Mouse (Mus musculus): ENCODE measurements around the gene Klhl21. TPM values are rescaled to one million over a fixed set of nuclear protein-coding genes. Genes with fewer than 3 reads are reported as not detected.

The Klhl21 gene
- polyA plus RNA-seq, 2 experiments, result 11.0 to 18.8 TPM

DNA sequence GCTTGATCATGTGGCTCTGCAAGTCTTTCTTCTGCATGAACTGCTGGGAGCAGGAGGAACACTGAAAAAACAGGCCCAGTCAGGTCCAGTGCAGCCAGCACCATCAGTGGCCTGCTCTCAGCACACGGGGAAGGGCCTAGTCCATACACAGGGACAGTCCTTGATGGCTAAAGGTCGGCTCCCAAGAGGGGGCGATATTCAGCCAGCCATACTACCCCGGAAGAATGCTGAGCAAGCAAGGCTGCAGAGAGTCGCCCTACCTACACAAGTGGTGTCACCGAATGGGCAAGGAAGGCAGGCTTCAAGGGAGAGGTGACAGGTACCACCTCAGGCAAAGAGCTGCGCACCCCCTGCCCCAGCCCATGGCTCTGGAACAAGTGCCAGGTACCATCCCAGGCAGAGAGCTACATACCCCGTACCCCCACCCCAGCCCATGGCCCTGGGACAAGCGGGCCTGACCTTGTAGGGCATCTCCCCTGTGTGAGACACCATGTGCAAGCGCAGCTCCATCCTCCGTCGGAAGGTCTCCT is 13.0 kb downstream of the Klhl21 start:
- no peak overlapping the region for H3K4me3 ChIP-seq (replicated peaks; ENCODE audit: low read length)
- no peak for TF ChIP-seq POLR2A (IDR thresholded peaks at IDR 0.05; ENCODE audit: borderline replicate concordance, extremely low read depth, insufficient read depth, insufficient read length)
- ATAC-seq (ENCODE audit: low FRiP score, low read depth), result no peak
- H3K9ac ChIP-seq (ENCODE audit: low read depth, low read length, severe bottlenecking), result no peak overlapping the region
- H3K4me1 ChIP-seq (ENCODE audit: control insufficient read depth, insufficient read depth, low read length), result peaks cover 13% of the 10 kb centered on the region
- no peaks in the 10 kb centered on the region for H3K27me3 ChIP-seq (ENCODE audit: control insufficient read depth, insufficient read depth, low read length)
- no peak overlapping the region for H3K27ac ChIP-seq (replicated peaks; ENCODE audit: low read depth, low read length)
- DNase-seq (ENCODE audit: low spot score), result no peak
- H3K9me3 ChIP-seq (ENCODE audit: control insufficient read depth, low read length), result no peaks in the 10 kb centered on the region
- peaks cover 72% of the 10 kb centered on the region for H3K36me3 ChIP-seq (ENCODE audit: control insufficient read depth, insufficient read depth, low read length)
- 75% methylated on average over 11 of the region's 12 CpGs for WGBS
- no peak overlapping the region for H3K4me2 ChIP-seq (replicated peaks; ENCODE audit: low read depth, low read length, severe bottlenecking)

DNA sequence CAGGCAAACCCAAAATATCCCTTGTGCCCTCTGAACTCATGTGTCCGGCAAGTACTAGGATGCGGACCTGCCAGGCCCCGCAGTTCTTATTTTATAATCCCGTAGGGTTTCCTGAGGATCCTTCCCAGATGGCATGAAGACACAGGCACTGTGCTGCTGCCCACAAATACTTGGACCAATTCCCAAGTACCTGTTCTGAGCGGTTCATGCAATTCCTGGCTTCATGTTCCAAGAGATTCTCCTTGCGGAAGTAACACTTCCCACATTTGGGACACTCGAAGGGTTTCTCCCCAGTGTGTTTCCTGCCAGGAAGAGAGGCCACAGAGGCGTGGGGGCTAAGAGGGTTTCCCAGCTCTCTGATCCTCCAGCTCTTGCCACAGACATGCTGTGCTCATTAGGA is 13.9 kb downstream of the Klhl21 start:
- no peak for ATAC-seq (ENCODE audit: low FRiP score, low read depth)
- H3K4me1 ChIP-seq (ENCODE audit: control insufficient read depth, insufficient read depth, low read length), result peaks cover 16% of the 10 kb centered on the region
- H3K4me3 ChIP-seq (replicated peaks; ENCODE audit: low read length), result no peak overlapping the region
- no peak overlapping the region for H3K4me2 ChIP-seq (replicated peaks; ENCODE audit: low read depth, low read length, severe bottlenecking)
- no peak for DNase-seq (ENCODE audit: low spot score)
- no peak overlapping the region for H3K9ac ChIP-seq (ENCODE audit: low read depth, low read length, severe bottlenecking)
- no peak overlapping the region for H3K27ac ChIP-seq (replicated peaks; ENCODE audit: low read depth, low read length)
- H3K36me3 ChIP-seq (ENCODE audit: control insufficient read depth, insufficient read depth, low read length), result peaks cover 68% of the 10 kb centered on the region
- H3K27me3 ChIP-seq (ENCODE audit: control insufficient read depth, insufficient read depth, low read length), result no peaks in the 10 kb centered on the region
- WGBS, result 86% methylated on average over 8 of the region's 8 CpGs
- H3K9me3 ChIP-seq (ENCODE audit: control insufficient read depth, low read length), result no peaks in the 10 kb centered on the region
- TF ChIP-seq POLR2A (IDR thresholded peaks at IDR 0.05; ENCODE audit: borderline replicate concordance, extremely low read depth, insufficient read depth, insufficient read length), result no peak

DNA sequence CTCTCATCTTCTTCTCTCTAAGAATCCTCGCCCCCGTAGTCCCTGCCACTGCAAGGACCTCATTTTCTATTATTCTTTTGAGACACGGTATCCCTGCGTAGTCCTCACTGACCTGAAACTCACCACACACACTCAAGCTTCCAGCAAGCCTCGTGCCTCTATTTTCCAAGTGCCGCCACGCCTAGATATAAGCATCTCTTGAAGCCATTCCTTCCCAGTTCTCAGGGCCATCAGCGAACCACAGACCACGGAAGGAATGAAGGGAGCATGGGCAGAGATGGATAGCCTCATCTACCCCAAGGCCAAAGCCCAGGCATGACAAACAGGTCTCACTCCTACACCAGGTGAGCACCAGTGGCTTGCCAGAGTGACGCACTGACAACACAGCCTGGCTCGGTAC is 15.9 kb downstream of the Klhl21 start:
- Histone ChIP-seq H3K4me1 (ENCODE audit: control insufficient read depth, insufficient read depth, low read length) (peaks cover 22% of the 10 kb centered on the region), H3K9ac (ENCODE audit: low read depth, low read length, severe bottlenecking) (no peak overlapping the region), H3K9me3 (ENCODE audit: control insufficient read depth, low read length) (no peaks in the 10 kb centered on the region), H3K36me3 (ENCODE audit: control insufficient read depth, insufficient read depth, low read length) (peaks cover 50% of the 10 kb centered on the region), H3K4me2 (replicated peaks; ENCODE audit: low read depth, low read length, severe bottlenecking) (no peak overlapping the region), H3K27ac (replicated peaks; ENCODE audit: low read depth, low read length) (no peak overlapping the region), H3K27me3 (ENCODE audit: control insufficient read depth, insufficient read depth, low read length) (no peaks in the 10 kb centered on the region), H3K4me3 (replicated peaks; ENCODE audit: low read length) (no peak overlapping the region)
- WGBS, result 94% methylated on average over 11 of the region's 11 CpGs
- ATAC-seq (ENCODE audit: low FRiP score, low read depth), result no peak
- DNase-seq (ENCODE audit: low spot score), result no peak
- no peak for TF ChIP-seq POLR2A (IDR thresholded peaks at IDR 0.05; ENCODE audit: borderline replicate concordance, extremely low read depth, insufficient read depth, insufficient read length)

DNA sequence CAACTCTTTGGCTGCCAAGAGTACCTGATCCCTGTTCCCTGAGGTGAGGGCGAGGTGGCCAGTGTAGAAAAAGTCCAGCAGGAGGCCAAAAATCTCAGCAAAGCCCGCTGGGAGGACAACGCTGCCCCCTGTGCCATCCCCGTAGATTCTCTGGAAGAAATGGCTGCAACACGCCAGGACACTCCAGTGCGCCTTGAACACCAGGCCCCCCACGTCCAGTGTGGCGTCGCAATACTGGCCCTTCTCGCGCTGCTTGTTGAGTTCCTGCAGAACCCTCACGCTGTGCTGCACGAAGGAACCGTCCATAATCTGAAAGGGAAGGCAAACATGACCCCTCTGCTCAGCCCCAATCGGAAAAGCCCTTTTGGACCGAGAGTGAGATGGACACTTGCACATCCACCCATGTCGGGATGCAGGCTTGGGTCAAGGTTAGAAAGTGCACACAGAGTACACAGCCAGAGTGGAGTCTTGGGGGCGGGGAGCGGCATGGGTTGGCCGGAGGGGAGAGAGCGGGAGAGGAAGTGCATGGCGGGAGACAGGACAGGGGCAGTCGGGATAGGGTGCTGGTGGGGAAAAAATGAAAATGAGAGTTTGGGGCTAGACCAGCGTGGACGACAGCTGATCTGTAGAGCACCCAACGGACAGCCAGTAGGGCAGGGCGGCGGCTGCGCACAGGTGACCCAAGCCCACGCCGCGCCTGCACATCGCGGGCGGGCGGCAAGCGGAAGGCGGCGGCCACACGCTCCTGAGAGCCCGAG is 18.3 kb downstream of the Klhl21 start:
- peak overlapping the region; percentile 95 for H3K4me2 ChIP-seq (replicated peaks; ENCODE audit: low read depth, low read length, severe bottlenecking)
- peak overlapping the region; percentile 73 for H3K4me3 ChIP-seq (replicated peaks; ENCODE audit: low read length)
- DNase-seq (ENCODE audit: low spot score), result no peak
- peak; percentile 45 for ATAC-seq (ENCODE audit: low FRiP score, low read depth)
- no peaks in the 10 kb centered on the region for H3K9me3 ChIP-seq (ENCODE audit: control insufficient read depth, low read length)
- no peaks in the 10 kb centered on the region for H3K27me3 ChIP-seq (ENCODE audit: control insufficient read depth, insufficient read depth, low read length)
- H3K9ac ChIP-seq (ENCODE audit: low read depth, low read length, severe bottlenecking), result peak overlapping the region; percentile 76
- peaks cover 26% of the 10 kb centered on the region for H3K36me3 ChIP-seq (ENCODE audit: control insufficient read depth, insufficient read depth, low read length)
- peak overlapping the region; percentile 52; the same call in 1 of the 2 replicates for H3K27ac ChIP-seq (replicated peaks; ENCODE audit: low read depth, low read length)
- H3K4me1 ChIP-seq (ENCODE audit: control insufficient read depth, insufficient read depth, low read length), result peaks cover 26% of the 10 kb centered on the region
- 3% methylated on average over 32 of the region's 41 CpGs for WGBS
- no peak for TF ChIP-seq POLR2A (IDR thresholded peaks at IDR 0.05; ENCODE audit: borderline replicate concordance, extremely low read depth, insufficient read depth, insufficient read length)

DNA sequence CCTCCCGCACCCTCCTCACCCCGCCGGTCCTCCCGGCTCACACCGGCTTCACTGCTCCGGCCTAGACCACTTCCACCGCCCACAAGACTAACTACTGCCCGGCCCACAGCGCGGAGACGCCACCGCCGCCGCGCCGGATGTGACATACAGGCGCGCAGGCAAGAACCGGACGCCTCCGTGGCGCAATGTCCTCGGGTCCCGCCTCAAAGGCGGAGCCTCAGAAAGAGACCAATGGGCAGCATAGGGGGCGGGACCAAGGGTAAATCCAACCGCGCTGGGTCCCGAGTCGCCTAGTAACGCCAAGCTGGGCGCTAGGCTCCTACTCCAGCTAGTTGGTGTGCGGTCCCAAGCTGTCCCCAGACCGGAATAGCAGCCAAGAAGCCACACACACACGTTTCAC is 18.9 kb downstream of the Klhl21 start, which contains the start of gene Zbtb48:
TSS of gene Zbtb48 (minus strand) at position 148 of the 400 bp plus-strand sequence.
- Histone ChIP-seq H3K4me2 (replicated peaks; ENCODE audit: low read depth, low read length, severe bottlenecking) (peak within 1 kb of the TSS; percentile 95), H3K36me3 (ENCODE audit: control insufficient read depth, insufficient read depth, low read length) (peaks cover 20% of the 10 kb centered on the region), H3K9me3 (ENCODE audit: control insufficient read depth, low read length) (no peaks in the 10 kb centered on the region), H3K27ac (replicated peaks; ENCODE audit: low read depth, low read length) (peak within 1 kb of the TSS; percentile 52; the same call in 1 of the 2 replicates), H3K9ac (ENCODE audit: low read depth, low read length, severe bottlenecking) (peak within 1 kb of the TSS; percentile 76), H3K4me1 (ENCODE audit: control insufficient read depth, insufficient read depth, low read length) (peaks cover 26% of the 10 kb centered on the region), H3K27me3 (ENCODE audit: control insufficient read depth, insufficient read depth, low read length) (no peaks in the 10 kb centered on the region), H3K4me3 (replicated peaks; ENCODE audit: low read length) (peak within 1 kb of the TSS; percentile 73)
- peak; percentile 64; the same call in 1 of the 2 replicates for TF ChIP-seq POLR2A (IDR thresholded peaks at IDR 0.05; ENCODE audit: borderline replicate concordance, extremely low read depth, insufficient read depth, insufficient read length)
- ATAC-seq (ENCODE audit: low FRiP score, low read depth), result peak; percentile 98
- WGBS, result under 1% methylated on average over 32 of the region's 35 CpGs
- peak; percentile 98 for DNase-seq (ENCODE audit: low spot score)

All from limb, embryonic 14.5 days (tissue).